Mouse (Mus musculus): ENCODE data around the gene Jph3.

DNA sequence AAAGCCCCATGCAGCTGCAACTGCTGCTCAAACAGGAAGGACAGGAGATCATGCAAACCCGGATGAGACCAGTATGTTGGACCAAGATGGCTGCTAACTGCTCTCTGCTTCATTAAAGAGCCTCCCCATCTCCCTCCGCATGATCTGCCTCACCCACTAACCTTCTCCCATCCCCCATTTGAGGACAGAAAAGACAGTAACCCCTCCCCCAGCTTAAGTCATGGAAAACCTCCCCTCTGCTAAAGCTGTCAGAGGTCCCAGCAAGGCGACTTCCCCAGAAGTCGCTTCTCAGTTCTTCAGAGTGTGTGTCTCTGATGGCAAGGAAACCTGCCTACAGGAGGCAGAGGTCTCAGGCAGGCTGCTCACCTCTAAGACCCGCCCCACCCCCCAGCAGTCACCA is 40.9 kb upstream of the Jph3 start:
- no peak for TF ChIP-seq GATA1 (IDR thresholded peaks at IDR 0.05; ENCODE audit: borderline replicate concordance, low read length)
- no peak for TF ChIP-seq FLI1 (IDR thresholded peaks at IDR 0.05; ENCODE audit: low read length)
